Mouse (Mus musculus) urinary bladder, postnatal 0 days (tissue): ENCODE measurements around the gene Nfia. TPM values are rescaled to one million over a fixed set of nuclear protein-coding genes. Genes with fewer than 3 reads are reported as not detected.

Experiments used
- polyA plus RNA-seq: library from polyadenylated mRNA; unstranded; fragments of >200 nt; fragmentation: Nextera tagmentation; extraction: Ambion mirVana; gene quantifications from 2 replicates; pipeline ENCODE4 v1.2.1, GENCODE M21; 2015

Nfia gene
- polyA plus RNA-seq, result 29.1 and 39.6 TPM in 2 replicates

DNA sequence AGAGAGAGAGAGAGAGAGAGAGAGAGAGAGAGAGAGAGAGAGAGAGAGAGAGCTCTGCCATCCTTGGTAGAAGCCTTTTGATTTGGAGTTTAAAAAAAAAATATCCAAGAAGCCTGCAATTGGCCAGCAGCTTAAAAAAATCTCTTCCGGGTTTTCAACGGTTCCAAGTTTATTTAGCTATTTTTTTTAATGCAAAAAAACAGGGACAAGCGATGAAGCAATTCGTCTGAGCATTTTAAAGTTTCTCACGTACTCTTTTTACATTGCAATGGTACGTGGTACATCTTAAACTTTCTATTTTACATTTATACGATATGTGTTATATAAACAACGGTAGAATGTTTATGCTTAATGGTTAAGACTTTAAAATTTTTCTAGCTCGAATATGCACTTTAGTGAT lies at the start of gene Nfia:
Gene Nfia, plus strand, starts transcription at position 94 of the 400 bp plus-strand sequence.

DNA sequence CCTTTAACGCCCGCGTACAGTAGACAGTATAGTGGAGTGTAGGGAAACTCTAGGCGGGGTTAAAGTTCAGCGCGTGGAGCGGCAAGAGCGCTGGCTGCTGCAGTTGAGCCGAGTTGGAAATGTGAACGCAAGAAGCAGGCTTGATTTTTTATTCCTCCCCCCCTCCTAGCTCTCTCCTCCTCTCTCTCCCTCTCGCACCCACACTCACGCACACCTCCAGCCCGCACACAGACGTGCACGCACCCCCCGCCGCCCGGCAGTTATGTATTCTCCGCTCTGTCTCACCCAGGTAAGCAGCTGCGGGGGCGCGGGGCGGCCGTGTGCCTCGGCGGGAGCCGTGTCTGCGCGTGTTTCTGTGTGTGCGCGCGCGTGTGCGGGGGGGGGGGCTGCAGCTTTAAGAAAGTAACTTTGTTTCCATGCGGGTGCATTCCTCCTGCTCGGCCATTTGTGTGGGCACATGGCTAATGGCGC lies 5.2 kb downstream of the Nfia start, which contains the start of gene E130114P18Rik:
Gene E130114P18Rik, minus strand, starts transcription at position 373 of the 471 bp plus-strand sequence.

Other genes with a start within 250 kb of the Nfia start
- gene E130114P18Rik, start 5.3 kb downstream of the Nfia start, polyA plus RNA-seq, result 0.49 and 0.60 TPM in 2 replicates